Mouse (Mus musculus): Measurements from ENCODE around the gene Pafah2. TPM values are rescaled to one million over a fixed set of nuclear protein-coding genes. Genes with fewer than 3 reads are reported as not detected.

Gene Pafah2
- total RNA-seq, 2 experiments from 2014 or later: 5.3 to 9.1 TPM

DNA sequence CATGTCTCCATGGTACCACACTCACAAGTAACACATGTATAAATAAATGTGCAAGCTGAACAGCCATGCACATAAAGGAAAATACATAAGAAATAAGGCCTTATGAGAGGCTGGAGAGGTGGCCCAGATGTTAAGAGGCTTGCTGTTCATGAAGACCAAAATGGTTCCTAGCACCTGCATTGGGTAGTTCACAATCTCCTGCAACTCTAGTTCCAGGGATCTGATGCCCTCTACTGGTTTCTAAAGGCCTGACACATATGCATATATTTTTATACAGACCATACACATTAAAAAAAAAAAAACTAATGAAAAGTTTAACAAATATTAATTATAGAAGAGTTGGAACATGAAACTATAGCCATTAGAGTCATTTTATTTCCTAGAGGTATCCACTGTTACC, 75.3 kb downstream of the Pafah2 start:
- intact Hi-C loops (cut with DNase I): no loop called here
- DNase-seq (ENCODE audit: low spot score in 2 of 2): no peak

- DNase-seq (ENCODE audit: low spot score in 2 of 2): peak in 1 of 2 experiments; percentile 24
- intact Hi-C loops (cut with DNase I): no loop called here
Measured at GRCm38 (mm10) chr4:134473764-134474163, 77.6 kb downstream of the Pafah2 start.

DNA sequence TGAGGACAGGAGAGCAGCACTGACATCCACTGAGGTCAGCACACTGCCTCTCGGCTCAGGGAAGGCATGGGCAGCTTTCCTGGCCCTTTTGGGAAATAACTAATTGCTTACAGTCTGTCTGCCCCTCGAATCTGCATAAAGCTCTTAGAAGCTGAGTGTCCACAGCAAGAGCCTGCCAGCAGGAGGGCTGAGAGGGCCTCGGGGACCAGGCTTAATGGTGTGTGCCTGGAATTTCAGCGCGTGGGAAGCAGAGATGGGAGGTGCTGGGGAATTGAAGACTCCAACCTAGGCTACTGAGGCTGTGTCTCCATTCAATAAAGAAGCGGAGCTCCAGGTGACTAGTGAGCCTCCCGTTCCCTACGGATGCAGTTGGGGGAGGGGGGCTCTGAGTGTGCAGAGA, 78.1 kb downstream of the Pafah2 start:
- DNase-seq (ENCODE audit: low spot score in 2 of 2): peak in 1 of 2 experiments; percentile 35
- intact Hi-C loops (cut with DNase I): no loop called here

- DNase-seq (ENCODE audit: low spot score in 2 of 2): peak in 1 of 2 experiments; percentile 16
- intact Hi-C loops (cut with DNase I): no loop called here
Measured at GRCm38 (mm10) chr4:134476899-134477298, 80.8 kb downstream of the Pafah2 start.

Small RNAs within 50 kb of the gene (microRNA-seq; reads per million reads assigned to microRNA genes)
- gene Gm23634: 1.7 to 2.7 reads per million in 2 experiments

Other genes with a start within 250 kb of the Pafah2 start
- 10 to 100 TPM; 12.2 to 13.6 TPM for gene Cep85, start 209.2 kb upstream of the Pafah2 start, total RNA-seq (2021)
- not detected for gene Gm7534, start 193.3 kb upstream of the Pafah2 start, total RNA-seq (2021)
- gene Catsper4, start 168.9 kb upstream of the Pafah2 start, total RNA-seq (2021): not detected
- gene Cnksr1, start 157.9 kb upstream of the Pafah2 start, total RNA-seq (2021): under 1 TPM; 0.23 to 0.46 TPM
- not detected for gene E130218I03Rik, start 152.7 kb upstream of the Pafah2 start, total RNA-seq (2021)
- gene Zfp593, start 150.7 kb upstream of the Pafah2 start, total RNA-seq (2021): 10 to 100 TPM; 10.3 to 10.5 TPM
- gene Gm30191, start 149.4 kb upstream of the Pafah2 start, total RNA-seq (2021): not detected
- 1 to 10 TPM; 4.0 TPM for gene Grrp1, start 142.2 kb upstream of the Pafah2 start, total RNA-seq (2021)
- gene Pdik1l, start 108.4 kb upstream of the Pafah2 start, total RNA-seq (2021): 10 to 100 TPM; 18.6 to 19.8 TPM
- under 1 TPM; 0.32 to 0.39 TPM for gene Trim63, start 81.2 kb upstream of the Pafah2 start, total RNA-seq (2021)
- not detected for gene Slc30a2, start 53.1 kb upstream of the Pafah2 start, total RNA-seq (2021)
- 10 to 100 TPM; 49.2 to 52.5 TPM for gene Extl1, start 12.5 kb upstream of the Pafah2 start, total RNA-seq (2021)
- 1,000 to 10,000 TPM in 1 of 2 experiments, 100 to 1,000 TPM in 1; 940 to 1,084 TPM for gene Stmn1, start 72.0 kb downstream of the Pafah2 start, total RNA-seq (2021)
- gene Paqr7, start 100.4 kb downstream of the Pafah2 start, total RNA-seq (2021): 10 to 100 TPM; 61.2 to 63.3 TPM
- gene Aunip, start 114.7 kb downstream of the Pafah2 start, total RNA-seq (2021): under 1 TPM; 0.37 to 0.60 TPM
- gene Mtfr1l, start 139.1 kb downstream of the Pafah2 start, total RNA-seq (2021): 10 to 100 TPM; 60.2 to 60.7 TPM
- 10 to 100 TPM; 18.6 to 20.9 TPM for gene Selenon, start 155.8 kb downstream of the Pafah2 start, total RNA-seq (2021)

Data from left cerebral cortex, postnatal 25 days (tissue).